Mouse (Mus musculus) thymus, postnatal 14 days (tissue): ENCODE measurements around the gene Smarce1.
"Not testable (repeated sequence)": the region's sequence is repeated elsewhere in the genome, so short reads cannot be mapped to it uniquely, and the experiment has no call there.

Experiments used
- DNase-seq: peaks from one replicate; pipeline ENCODE4 v3.0.0; 2021

The Smarce1 gene

GRCm38 (mm10) chr11:99230261-99231048, at the start of gene Smarce1:
Smarce1 (minus strand) TSS chr11:99231017.
- DNase-seq = peak; percentile 85

- DNase-seq = no peak
Observed at GRCm38 (mm10) chr11:99279986-99280385, 49.2 kb upstream of the Smarce1 start.

- no peak for DNase-seq
Observed at GRCm38 (mm10) chr11:99276786-99277185, 46.0 kb upstream of the Smarce1 start.

GRCm38 (mm10) chr11:99275624-99276023, 44.8 kb upstream of the Smarce1 start:
- DNase-seq = no peak

GRCm38 (mm10) chr11:99272721-99273120, 41.9 kb upstream of the Smarce1 start:
- DNase-seq = no peak

GRCm38 (mm10) chr11:99269192-99269591, 38.4 kb upstream of the Smarce1 start:
- DNase-seq = no peak

- DNase-seq = no peak
Observed at GRCm38 (mm10) chr11:99265796-99266195, 35.0 kb upstream of the Smarce1 start.

- no peak for DNase-seq
Observed at GRCm38 (mm10) chr11:99265220-99265619, 34.4 kb upstream of the Smarce1 start.

- DNase-seq = no peak
Observed at GRCm38 (mm10) chr11:99256213-99256612, 25.4 kb upstream of the Smarce1 start.

GRCm38 (mm10) chr11:99255316-99255715, 24.5 kb upstream of the Smarce1 start:
- peak; percentile 9 for DNase-seq

GRCm38 (mm10) chr11:99253893-99254292, 23.1 kb upstream of the Smarce1 start:
- DNase-seq = no peak

- DNase-seq = no peak
Observed at GRCm38 (mm10) chr11:99252671-99253070, 21.9 kb upstream of the Smarce1 start.

- no peak for DNase-seq
Observed at GRCm38 (mm10) chr11:99250666-99251065, 19.8 kb upstream of the Smarce1 start.

- no peak for DNase-seq
Observed at GRCm38 (mm10) chr11:99250241-99250640, 19.4 kb upstream of the Smarce1 start.

GRCm38 (mm10) chr11:99249115-99249514, 18.3 kb upstream of the Smarce1 start:
- DNase-seq = peak; percentile 19

GRCm38 (mm10) chr11:99247916-99248315, 17.1 kb upstream of the Smarce1 start:
- DNase-seq = no peak

- DNase-seq = not testable (repeated sequence)
Observed at GRCm38 (mm10) chr11:99244519-99244918, 13.7 kb upstream of the Smarce1 start.

GRCm38 (mm10) chr11:99243820-99244374, 13.1 kb upstream of the Smarce1 start, which contains the start of gene Krt222:
Krt222 (minus strand) TSS chr11:99244085.
- DNase-seq = no peak

- DNase-seq = no peak
Observed at GRCm38 (mm10) chr11:99243200-99243819, 12.5 kb upstream of the Smarce1 start.

- DNase-seq = no peak
Observed at GRCm38 (mm10) chr11:99242056-99242455, 11.2 kb upstream of the Smarce1 start.

- peak; percentile 82 for DNase-seq
Observed at GRCm38 (mm10) chr11:99238468-99238867, 7.7 kb upstream of the Smarce1 start.

GRCm38 (mm10) chr11:99231049-99231816, 416 bp upstream of the Smarce1 start:
- no peak for DNase-seq

- DNase-seq = no peak
Observed at GRCm38 (mm10) chr11:99229641-99230260, 1.1 kb downstream of the Smarce1 start.
